Mouse (Mus musculus) C3H10T1/2 (cell line): ENCODE results near the gene Lsm10. TPM values are rescaled to one million over a fixed set of nuclear protein-coding genes. Genes with fewer than 3 reads are reported as not detected.

Experiments used
- polyA plus RNA-seq, 2 experiments: library from polyadenylated mRNA; unstranded; fragments of >200 nt; fragmentation: generic; extraction: Trizol; gene quantifications; one replicate each; pipeline ENCODE4 v1.2.1; 2012; ENCODE audit warnings: missing spikeins in 2 of 2

Lsm10 gene
- polyA plus RNA-seq, result 10 to 100 TPM; 33.7 to 54.4 TPM

DNA sequence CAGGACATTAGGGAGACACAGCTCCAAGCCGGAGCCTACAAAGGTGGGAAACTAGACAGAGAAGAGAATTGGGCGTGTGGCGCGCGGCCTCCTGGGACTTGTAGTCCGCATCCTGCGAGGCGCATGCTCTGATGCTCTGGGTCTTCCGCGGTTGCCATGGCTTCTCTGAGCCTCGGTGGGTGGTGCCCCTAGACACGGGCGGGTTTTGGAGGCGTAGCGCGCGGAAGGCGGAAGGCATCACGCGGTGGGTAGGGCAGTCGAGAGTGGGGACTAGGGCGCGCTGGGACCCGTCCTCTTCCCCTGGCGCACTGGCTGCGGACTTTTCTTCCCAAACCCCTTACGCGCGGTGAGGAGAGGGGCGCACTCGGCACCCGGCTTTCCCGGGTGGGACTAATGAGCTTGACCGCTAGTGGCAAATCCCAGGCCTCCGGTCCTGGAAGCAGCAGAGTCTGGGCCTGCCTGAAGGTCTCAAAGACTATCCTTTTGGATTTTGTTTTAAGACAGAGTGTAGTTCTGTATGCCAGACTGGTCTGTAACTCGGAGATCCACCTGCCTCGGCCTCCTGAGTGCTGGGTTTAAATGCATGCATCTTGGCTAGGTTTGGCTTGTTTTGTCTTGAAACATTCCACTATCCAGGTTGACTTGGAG is at the start of gene Lsm10:
TSS of gene Lsm10 (plus strand) at position 160 of the 648 bp plus-strand sequence.

DNA sequence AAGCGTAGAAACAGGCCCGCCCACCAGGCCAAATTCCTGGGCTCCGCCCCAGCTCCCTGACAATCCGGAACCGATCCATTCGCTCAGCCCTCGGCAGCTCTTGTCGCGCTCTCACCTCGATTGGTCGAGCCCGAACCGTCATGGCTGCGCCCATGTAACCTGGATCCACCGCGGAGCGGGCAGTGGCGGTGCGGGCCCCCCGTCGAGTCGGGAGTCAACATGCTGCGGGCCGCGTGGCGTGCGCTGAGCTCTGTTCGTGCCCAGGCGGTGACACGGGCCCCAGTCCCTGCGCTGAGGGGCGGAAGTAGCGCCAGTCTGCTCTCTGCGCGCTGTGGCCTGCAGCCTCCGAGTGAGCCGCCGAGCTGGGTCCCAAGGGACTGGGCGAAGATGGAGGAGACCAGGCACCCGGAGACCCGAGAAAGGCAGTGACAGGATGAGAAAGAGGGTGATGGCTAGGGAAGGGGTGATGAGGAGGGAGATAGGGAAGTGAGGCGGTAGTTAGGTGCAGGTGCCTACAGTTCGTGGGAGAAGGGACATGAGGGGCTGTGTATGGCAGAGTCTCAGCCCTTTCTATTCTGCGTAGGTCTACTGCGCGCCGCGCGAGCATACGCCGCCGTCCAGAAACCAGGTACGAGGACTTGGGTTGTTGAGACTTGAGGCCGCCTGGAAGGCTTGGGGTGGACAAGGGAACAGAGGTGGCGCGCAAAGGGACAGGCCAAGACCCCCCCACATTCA is 49.4 kb upstream of the Lsm10 start, which contains the start of gene Mrps15:
TSS of gene Mrps15 (plus strand) at position 75 of the 735 bp plus-strand sequence.

DNA sequence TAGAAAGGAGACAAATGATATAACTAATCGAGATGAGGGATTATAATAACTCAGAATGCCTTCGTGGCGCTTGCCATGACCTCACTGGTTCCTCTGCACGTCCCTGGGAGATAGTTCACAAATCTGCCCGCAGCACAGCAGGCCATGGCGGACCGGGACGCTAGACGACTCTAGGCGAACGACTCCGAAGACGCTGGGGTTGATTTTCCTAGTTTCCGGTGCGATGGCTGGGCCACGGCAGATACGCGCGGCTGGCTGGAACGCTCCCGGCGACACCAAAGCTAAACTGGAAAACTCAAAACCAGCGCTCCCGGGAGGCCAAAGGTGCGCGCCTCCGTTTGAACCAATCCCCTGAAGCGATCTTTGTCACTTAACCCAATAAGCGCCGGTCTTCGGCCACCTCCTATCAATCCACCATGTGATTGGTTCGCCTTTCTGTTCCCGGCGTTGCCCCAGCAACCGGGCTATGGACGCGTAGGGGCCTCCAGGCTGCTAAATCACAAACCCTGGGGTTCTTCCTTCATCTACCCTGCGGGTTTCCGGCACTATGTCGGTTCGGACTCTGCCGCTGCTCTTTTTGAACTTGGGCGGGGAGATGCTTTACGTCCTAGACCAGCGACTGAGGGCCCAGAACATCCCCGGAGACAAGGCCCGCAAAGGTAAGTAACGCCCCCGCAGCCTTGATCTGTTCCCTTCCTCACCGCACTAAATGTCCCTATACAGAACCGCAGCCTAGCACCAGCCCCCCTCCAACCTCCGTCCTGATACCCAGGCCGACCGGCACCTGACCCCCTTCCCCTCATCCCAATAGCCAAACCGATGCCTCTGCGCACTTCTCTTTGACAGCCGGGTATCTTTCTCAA is 38.1 kb upstream of the Lsm10 start, which contains the start of gene Oscp1:
TSS of gene Oscp1 (plus strand) at position 432 of the 863 bp plus-strand sequence.

DNA sequence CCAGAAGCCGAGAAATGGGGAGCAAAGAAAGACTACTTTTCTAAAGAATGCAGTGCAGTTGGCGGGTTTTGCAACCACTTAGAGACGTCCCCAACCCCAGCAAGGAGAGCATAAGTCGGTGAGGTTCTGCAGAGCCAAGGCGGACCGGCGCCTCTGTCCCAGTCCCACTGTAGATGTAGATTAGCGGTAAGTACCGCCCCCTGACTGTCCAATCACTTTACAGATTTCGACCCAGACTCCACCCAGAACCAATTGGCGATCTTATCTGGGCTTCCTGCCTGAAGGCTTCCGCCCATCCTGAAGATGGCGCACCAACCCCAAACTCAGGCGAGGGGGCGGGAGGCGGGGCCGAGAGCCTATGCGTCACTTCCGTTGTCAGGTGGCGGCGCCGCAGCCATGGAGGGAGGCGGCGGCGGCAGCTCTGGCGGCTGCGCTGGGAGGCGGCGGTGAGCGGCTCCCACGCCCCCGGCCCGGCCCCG is 7.2 kb downstream of the Lsm10 start, which contains the start of gene Stk40:
TSS of gene Stk40 (plus strand) at position 368 of the 479 bp plus-strand sequence.

DNA sequence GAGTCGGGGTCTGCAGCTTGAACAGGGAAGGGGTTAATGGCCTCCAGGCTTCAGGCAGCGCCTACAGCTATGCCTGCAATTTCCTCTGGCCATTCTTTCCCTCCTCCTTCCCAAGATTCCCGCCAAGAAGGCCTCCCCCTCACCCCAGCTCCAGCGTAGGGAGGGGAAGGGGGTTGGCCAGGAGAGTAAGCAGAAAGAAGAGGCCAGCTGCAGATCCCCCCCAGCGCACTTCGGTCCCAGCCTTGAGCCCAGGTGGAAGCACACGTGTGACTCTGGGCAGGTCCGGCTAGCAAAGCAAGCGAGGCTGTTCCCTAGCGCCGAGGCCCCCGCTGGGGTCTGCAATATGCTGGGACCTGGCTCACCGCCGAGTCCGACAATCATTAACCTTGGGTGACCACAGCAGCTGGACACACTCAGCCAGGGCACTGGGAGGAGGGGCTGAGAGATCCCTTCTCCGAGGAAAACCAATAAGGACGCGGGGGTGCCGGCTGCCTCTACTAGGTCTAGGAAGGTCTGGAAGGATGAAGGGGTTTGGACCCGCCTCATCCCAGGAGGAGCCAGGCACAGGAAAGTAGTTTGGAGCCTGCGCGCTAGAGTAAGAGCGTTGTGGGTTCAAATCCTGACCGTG is 51.2 kb downstream of the Lsm10 start, which contains the start of gene Eva1b:
TSS of gene Eva1b (plus strand) at position 212 of the 628 bp plus-strand sequence.

Other genes starting within 250 kb of the Lsm10 start
- not detected for gene Csf3r, start 72.1 kb upstream of the Lsm10 start, polyA plus RNA-seq
- gene Mrps15, start 49.7 kb upstream of the Lsm10 start, polyA plus RNA-seq, result 100 to 1,000 TPM in 1 of 2 experiments, 10 to 100 TPM in 1; 71.9 to 114 TPM
- 10 to 100 TPM; 26.3 to 36.2 TPM for gene Oscp1, start 38.1 kb upstream of the Lsm10 start, polyA plus RNA-seq
- 1 to 10 TPM; 2.4 to 8.0 TPM for gene Stk40, start 7.3 kb downstream of the Lsm10 start, polyA plus RNA-seq
- under 1 TPM; 0.04 to 0.39 TPM for gene Eva1b, start 51.1 kb downstream of the Lsm10 start, polyA plus RNA-seq
- gene Sh3d21, start 66.9 kb downstream of the Lsm10 start, polyA plus RNA-seq, result under 1 TPM; 0.09 to 0.22 TPM
- gene Thrap3, start 106.1 kb downstream of the Lsm10 start, polyA plus RNA-seq, result 10 to 100 TPM; 11.5 to 69.4 TPM
- 100 to 1,000 TPM in 1 of 2 experiments, 10 to 100 TPM in 1; 63.4 to 111 TPM for gene Map7d1, start 159.7 kb downstream of the Lsm10 start, polyA plus RNA-seq
- 100 to 1,000 TPM in 1 of 2 experiments, 10 to 100 TPM in 1; 66.0 to 113 TPM for gene Trappc3, start 165.7 kb downstream of the Lsm10 start, polyA plus RNA-seq
- gene Col8a2, start 190.2 kb downstream of the Lsm10 start, polyA plus RNA-seq, result 10 to 100 TPM in 1 of 2 experiments, under 1 TPM in 1; 0.14 to 10.3 TPM
- gene Adprhl2, start 225.1 kb downstream of the Lsm10 start, polyA plus RNA-seq, result 10 to 100 TPM; 42.8 to 50.0 TPM
- gene Tekt2, start 229.1 kb downstream of the Lsm10 start, polyA plus RNA-seq, result 1 to 10 TPM in 1 of 2 experiments, under 1 TPM in 1; 0.25 to 1.0 TPM